Mouse (Mus musculus) right cerebral cortex, postnatal 36 days (tissue): ENCODE measurements at regions not wholly inside any gene's neighbourhood (a gene's known extent, or its start where the extent isn't known, plus 50 kb on each side); places are given as distances from the start of the nearest gene placed in this dataset.
"Not testable (repeated sequence)": the region's sequence is repeated elsewhere in the genome, so short reads cannot be mapped to it uniquely, and the experiment has no call there.

ENCODE experiments used
- DNase-seq, 2 experiments: peaks; one replicate each; pipeline ENCODE4 v3.0.0; 2022; ENCODE audit warnings: low spot score in 2 of 2, mixed read lengths in 1 of 2

- DNase-seq, result peak; percentile 47
Observed at GRCm38 (mm10) chr2:147307488-147308386, 54.0 kb upstream of the Pax1 start.

GRCm38 (mm10) chr2:147306728-147307127 is 55.0 kb upstream of the Pax1 start:
- no peak for DNase-seq

- DNase-seq, result peak; percentile 6 to 28
Observed at GRCm38 (mm10) chr2:147305262-147305661, 56.5 kb upstream of the Pax1 start.

GRCm38 (mm10) chr2:147300503-147300902 is 61.2 kb upstream of the Pax1 start:
- DNase-seq, result no peak

GRCm38 (mm10) chr2:147299359-147299758 is 62.4 kb upstream of the Pax1 start:
- no peak for DNase-seq

- DNase-seq, result peak; percentile 55 to 78
Observed at GRCm38 (mm10) chr2:147298499-147298896, 63.2 kb upstream of the Pax1 start.

GRCm38 (mm10) chr2:147297876-147298498 is 63.7 kb upstream of the Pax1 start:
- DNase-seq, result no peak

GRCm38 (mm10) chr2:147294926-147295325 is 66.8 kb upstream of the Pax1 start:
- not testable (repeated sequence) for DNase-seq

- no peak for DNase-seq
Observed at GRCm38 (mm10) chr2:147293294-147293688, 68.4 kb upstream of the Pax1 start.

GRCm38 (mm10) chr2:147292387-147293293 is 69.1 kb upstream of the Pax1 start:
- no peak for DNase-seq

- no peak for DNase-seq
Observed at GRCm38 (mm10) chr2:147283390-147283789, 78.3 kb upstream of the Pax1 start.

GRCm38 (mm10) chr2:147277636-147278035 is 83.6 kb upstream of the Nkx2-2 start:
- DNase-seq, result no peak

- DNase-seq, result no peak
Observed at GRCm38 (mm10) chr2:147269171-147269570, 75.1 kb upstream of the Nkx2-2 start.

- no peak for DNase-seq
Observed at GRCm38 (mm10) chr2:147267901-147268300, 73.9 kb upstream of the Nkx2-2 start.

GRCm38 (mm10) chr2:147267257-147267656 is 73.2 kb upstream of the Nkx2-2 start:
- DNase-seq, result no peak

- DNase-seq, result peak in 1 of 2 experiments; percentile 4
Observed at GRCm38 (mm10) chr2:147256696-147257095, 62.7 kb upstream of the Nkx2-2 start.

- no peak for DNase-seq
Observed at GRCm38 (mm10) chr2:147254944-147255343, 60.9 kb upstream of the Nkx2-2 start.

GRCm38 (mm10) chr2:147254137-147254536 is 60.1 kb upstream of the Nkx2-2 start:
- no peak for DNase-seq

- no peak for DNase-seq
Observed at GRCm38 (mm10) chr2:147247981-147248514, 54.0 kb upstream of the Nkx2-2 start.

GRCm38 (mm10) chr2:147247238-147247637 is 53.2 kb upstream of the Nkx2-2 start:
- DNase-seq, result no peak

- no peak for DNase-seq
Observed at GRCm38 (mm10) chr2:147244406-147244805, 50.4 kb upstream of the Nkx2-2 start.
